Mouse (Mus musculus) limb, embryonic 15.5 days (tissue): ENCODE results near the gene Rap1gap2. TPM values are rescaled to one million over a fixed set of nuclear protein-coding genes. Genes with fewer than 3 reads are reported as not detected.

Experiments
- ATAC-seq: fragments of 200-750 bp; cut with Nextera tagmentation; 2 replicates; pipeline ENCODE4 v1.8.0; 2017; ENCODE audit warnings: low read depth, moderate TSS enrichment; ENCODE audit not compliant: insufficient number of reproducible peaks, low FRiP score, low TSS enrichment
- H3K27ac ChIP-seq: fragments of 300-500 bp; sonication (generic); 2 replicates; pipeline ENCODE4 v1.5.1; 2015; ENCODE audit warnings: moderate library complexity, mild to moderate bottlenecking, inconsistent platforms
- H3K27me3 ChIP-seq: fragments of 300-500 bp; sonication (generic); 2 replicates; pipeline ENCODE4 v1.6.1; 2015; ENCODE audit warnings: inconsistent platforms
- H3K36me3 ChIP-seq: fragments of 300-500 bp; sonication (generic); 2 replicates; pipeline ENCODE4 v1.6.1; 2015; ENCODE audit warnings: inconsistent platforms
- H3K4me1 ChIP-seq: fragments of 300-500 bp; sonication (generic); 2 replicates; pipeline ENCODE4 v1.6.1; 2015; ENCODE audit warnings: inconsistent platforms
- H3K4me2 ChIP-seq: fragments of 300-500 bp; sonication (generic); 2 replicates; pipeline ENCODE4 v1.6.1; 2015; ENCODE audit warnings: mild to moderate bottlenecking, inconsistent platforms
- H3K4me3 ChIP-seq: fragments of 300-500 bp; sonication (generic); 2 replicates; pipeline ENCODE4 v1.5.1; 2015; ENCODE audit warnings: mild to moderate bottlenecking, inconsistent platforms
- H3K9ac ChIP-seq: fragments of 300-500 bp; sonication (generic); 2 replicates; pipeline ENCODE4 v1.6.1; 2015; ENCODE audit warnings: inconsistent platforms
- H3K9me3 ChIP-seq: fragments of 300-500 bp; sonication (generic); 2 replicates; pipeline ENCODE4 v1.6.1; 2016; ENCODE audit warnings: inconsistent platforms
- WGBS: fragments of 180-500 bp; shearing (Covaris S2); methylation state at CpG from one replicate; pipeline ENCODE4 v1.1.7; 2015; 5-methylcytosine and 5-hydroxymethylcytosine counted together
- polyA plus RNA-seq: library from polyadenylated mRNA; unstranded; fragments of >200 nt; fragmentation: Nextera tagmentation; extraction: Ambion mirVana; gene quantifications from 2 replicates; pipeline ENCODE4 v1.2.1, GENCODE M21; 2015

Rap1gap2 gene
- polyA plus RNA-seq, 1 experiment from 2014 or later = 1.6 TPM

- 81% methylated on average over 5 of the region's 5 CpGs for WGBS
- no peak overlapping the region for H3K4me3 ChIP-seq
Measured at GRCm38 (mm10) chr11:74568463-74568862, 42.3 kb downstream of the Rap1gap2 start.

DNA sequence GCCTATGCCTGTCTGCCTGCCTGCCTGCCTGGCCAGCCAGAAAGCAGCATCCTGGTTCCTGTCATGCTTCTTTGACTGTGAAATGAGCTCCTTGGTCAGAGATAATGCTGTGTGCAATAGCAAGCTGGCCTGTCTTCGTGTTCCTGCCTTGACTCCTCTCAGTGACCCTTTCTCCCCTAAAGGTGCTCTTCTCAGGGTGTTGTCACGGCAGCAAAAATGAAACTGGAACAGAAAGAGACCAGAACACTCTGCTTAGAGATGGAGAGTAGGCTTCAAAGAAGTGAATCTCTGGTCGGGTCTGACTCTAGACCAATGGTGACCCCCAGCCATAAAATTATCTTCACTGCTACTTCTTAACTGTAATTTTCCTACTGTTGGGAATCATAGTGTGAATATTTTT is 42.7 kb downstream of the Rap1gap2 start:
- no peak for ATAC-seq
- H3K27ac ChIP-seq = no peak overlapping the region
- no peaks in the 10 kb centered on the region for H3K27me3 ChIP-seq
- H3K9ac ChIP-seq = no peak overlapping the region
- no peak overlapping the region for H3K4me2 ChIP-seq
- H3K36me3 ChIP-seq = no peaks in the 10 kb centered on the region
- H3K4me3 ChIP-seq = no peak overlapping the region
- no peaks in the 10 kb centered on the region for H3K4me1 ChIP-seq
- 74% methylated on average over 3 of the region's 3 CpGs for WGBS
- H3K9me3 ChIP-seq = no peaks in the 10 kb centered on the region

More at GRCm38 (mm10) chr11:74568463-74568862, 42.3 kb downstream of the Rap1gap2 start:
- H3K27me3 ChIP-seq = no peaks in the 10 kb centered on the region
- H3K4me2 ChIP-seq = no peak overlapping the region
- H3K9me3 ChIP-seq = no peaks in the 10 kb centered on the region
- no peak overlapping the region for H3K27ac ChIP-seq
- H3K36me3 ChIP-seq = no peaks in the 10 kb centered on the region
- H3K4me1 ChIP-seq = no peaks in the 10 kb centered on the region
- H3K9ac ChIP-seq = no peak overlapping the region
- ATAC-seq = no peak; the same call in 1 of the 2 replicates

GRCm38 (mm10) chr11:74566326-74566874 is 44.3 kb downstream of the Rap1gap2 start:
- Histone ChIP-seq H3K9ac (no peak overlapping the region), H3K9me3 (no peaks in the 10 kb centered on the region), H3K36me3 (no peaks in the 10 kb centered on the region), H3K4me3 (no peak overlapping the region), H3K27ac (no peak overlapping the region), H3K4me1 (no peaks in the 10 kb centered on the region), H3K4me2 (no peak overlapping the region), H3K27me3 (no peaks in the 10 kb centered on the region)
- no peak for ATAC-seq
- 84% methylated on average over 4 of the region's 4 CpGs for WGBS

DNA sequence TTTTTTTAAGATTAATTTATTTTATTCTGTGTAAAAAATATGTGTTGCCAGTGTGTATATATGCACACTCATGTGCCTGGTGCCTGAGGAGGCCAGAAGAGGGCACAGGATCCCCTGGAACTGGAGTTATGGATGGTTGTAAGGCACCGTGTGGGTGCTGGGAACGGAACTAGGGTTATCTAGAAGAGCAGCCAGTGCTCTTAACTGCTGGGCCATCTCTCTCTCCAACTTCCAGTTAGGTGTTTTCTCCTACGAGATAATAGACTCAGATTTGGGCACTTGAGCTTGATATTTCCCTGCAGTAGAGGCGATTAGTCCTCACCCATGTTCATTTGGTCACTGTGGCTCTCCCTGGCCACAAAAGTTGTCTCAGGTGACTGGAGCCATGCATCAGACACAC is 49.3 kb downstream of the Rap1gap2 start:
- ATAC-seq = no peak
- WGBS = 77% methylated on average over 4 of the region's 4 CpGs
- no peak overlapping the region for H3K27ac ChIP-seq
- H3K4me1 ChIP-seq = peaks cover 9% of the 10 kb centered on the region; the same call in 1 of the 2 replicates
- no peak overlapping the region for H3K4me3 ChIP-seq
- no peaks in the 10 kb centered on the region for H3K9me3 ChIP-seq
- no peaks in the 10 kb centered on the region for H3K36me3 ChIP-seq
- no peak overlapping the region for H3K4me2 ChIP-seq
- no peak overlapping the region for H3K9ac ChIP-seq
- no peaks in the 10 kb centered on the region for H3K27me3 ChIP-seq

DNA sequence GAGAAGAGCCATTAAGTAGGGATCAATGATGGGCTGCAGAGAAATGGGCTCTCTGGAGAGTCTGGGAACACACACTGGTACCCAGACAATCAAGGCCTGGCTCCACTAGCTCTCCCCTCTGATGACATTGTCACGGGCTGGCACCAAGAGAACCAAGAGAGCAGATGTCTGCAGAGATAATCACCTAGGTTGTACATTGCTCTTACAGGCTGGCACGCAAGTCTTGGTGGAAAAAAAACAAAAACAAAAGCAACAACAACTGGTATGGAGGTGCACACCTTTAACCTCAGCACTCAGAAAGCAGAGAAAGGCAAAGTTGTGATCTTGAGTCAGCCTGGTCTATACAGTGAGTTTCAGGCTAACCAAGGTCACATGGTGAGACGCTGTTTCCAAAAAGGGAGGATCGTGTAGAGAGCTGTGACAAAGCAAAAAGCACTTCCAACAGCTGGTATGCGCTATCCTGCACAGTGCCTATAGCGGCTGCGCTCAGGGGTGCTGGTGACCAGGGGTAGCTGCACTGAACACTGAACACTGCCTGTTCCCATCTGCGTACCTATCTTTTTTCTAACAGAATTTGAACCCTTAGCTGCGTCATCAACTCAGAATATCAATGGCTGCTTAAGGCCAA is 50.0 kb downstream of the Rap1gap2 start:
- Histone ChIP-seq H3K27ac (no peak overlapping the region), H3K4me1 (peaks cover 16% of the 10 kb centered on the region), H3K9me3 (no peaks in the 10 kb centered on the region), H3K4me2 (no peak overlapping the region), H3K4me3 (no peak overlapping the region), H3K27me3 (no peaks in the 10 kb centered on the region), H3K9ac (no peak overlapping the region), H3K36me3 (no peaks in the 10 kb centered on the region)
- WGBS = 83% methylated on average over 9 of the region's 9 CpGs
- ATAC-seq = no peak

DNA sequence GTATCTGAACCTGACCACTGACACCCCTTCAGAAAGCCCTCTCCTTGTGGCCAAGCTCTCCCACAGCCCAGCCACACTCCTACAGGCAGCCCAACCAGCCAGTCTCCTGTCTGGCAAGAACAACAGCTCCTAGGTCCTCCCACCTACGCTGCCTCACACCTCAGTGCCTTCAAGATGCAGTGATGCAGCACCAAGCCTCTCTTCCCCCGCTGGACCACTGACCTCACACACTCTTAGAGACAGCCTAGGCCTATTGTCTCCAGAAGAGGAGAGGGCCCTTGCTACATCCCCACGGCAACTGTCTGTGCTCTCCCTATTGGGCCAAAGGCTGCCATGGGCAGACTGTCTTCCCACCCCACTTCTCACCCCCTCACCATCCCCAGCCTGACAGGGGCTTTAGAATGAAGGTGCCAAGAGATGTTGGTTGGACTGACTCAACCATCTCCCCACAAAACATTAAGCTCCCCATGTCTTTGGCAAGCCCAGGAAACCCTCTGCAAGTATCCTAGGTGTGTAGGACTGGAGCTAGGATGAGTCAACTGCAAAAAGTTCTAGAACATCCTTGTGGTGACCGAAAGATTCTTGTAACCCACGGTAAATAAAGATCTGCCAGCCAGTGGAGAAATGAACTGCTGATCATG is 50.8 kb downstream of the Rap1gap2 start:
- no peaks in the 10 kb centered on the region for H3K36me3 ChIP-seq
- no peaks in the 10 kb centered on the region for H3K9me3 ChIP-seq
- no peaks in the 10 kb centered on the region for H3K27me3 ChIP-seq
- peaks cover 17% of the 10 kb centered on the region for H3K4me1 ChIP-seq
- 80% methylated on average over 5 of the region's 5 CpGs for WGBS
- H3K4me2 ChIP-seq = no peak overlapping the region
- no peak for ATAC-seq
- H3K9ac ChIP-seq = no peak overlapping the region
- H3K4me3 ChIP-seq = no peak overlapping the region
- no peak overlapping the region for H3K27ac ChIP-seq

- H3K27ac ChIP-seq = no peak overlapping the region
- H3K27me3 ChIP-seq = no peaks in the 10 kb centered on the region
- H3K9me3 ChIP-seq = no peaks in the 10 kb centered on the region
- 82% methylated on average over 5 of the region's 5 CpGs for WGBS
- H3K9ac ChIP-seq = no peak overlapping the region
- H3K4me2 ChIP-seq = no peak overlapping the region
- H3K36me3 ChIP-seq = no peaks in the 10 kb centered on the region
- no peak overlapping the region for H3K4me3 ChIP-seq
- ATAC-seq = no peak
- H3K4me1 ChIP-seq = peaks cover 21% of the 10 kb centered on the region
Measured at GRCm38 (mm10) chr11:74558933-74559332, 51.8 kb downstream of the Rap1gap2 start.

GRCm38 (mm10) chr11:74557456-74558230 is 53.1 kb downstream of the Rap1gap2 start:
- no peaks in the 10 kb centered on the region for H3K9me3 ChIP-seq
- no peaks in the 10 kb centered on the region for H3K36me3 ChIP-seq
- H3K27me3 ChIP-seq = no peaks in the 10 kb centered on the region
- no peak overlapping the region for H3K4me3 ChIP-seq
- no peak overlapping the region for H3K9ac ChIP-seq
- ATAC-seq = no peak
- H3K27ac ChIP-seq = no peak overlapping the region
- no peak overlapping the region for H3K4me2 ChIP-seq
- H3K4me1 ChIP-seq = peaks cover 21% of the 10 kb centered on the region
- WGBS = 45% methylated on average over 11 of the region's 11 CpGs

DNA sequence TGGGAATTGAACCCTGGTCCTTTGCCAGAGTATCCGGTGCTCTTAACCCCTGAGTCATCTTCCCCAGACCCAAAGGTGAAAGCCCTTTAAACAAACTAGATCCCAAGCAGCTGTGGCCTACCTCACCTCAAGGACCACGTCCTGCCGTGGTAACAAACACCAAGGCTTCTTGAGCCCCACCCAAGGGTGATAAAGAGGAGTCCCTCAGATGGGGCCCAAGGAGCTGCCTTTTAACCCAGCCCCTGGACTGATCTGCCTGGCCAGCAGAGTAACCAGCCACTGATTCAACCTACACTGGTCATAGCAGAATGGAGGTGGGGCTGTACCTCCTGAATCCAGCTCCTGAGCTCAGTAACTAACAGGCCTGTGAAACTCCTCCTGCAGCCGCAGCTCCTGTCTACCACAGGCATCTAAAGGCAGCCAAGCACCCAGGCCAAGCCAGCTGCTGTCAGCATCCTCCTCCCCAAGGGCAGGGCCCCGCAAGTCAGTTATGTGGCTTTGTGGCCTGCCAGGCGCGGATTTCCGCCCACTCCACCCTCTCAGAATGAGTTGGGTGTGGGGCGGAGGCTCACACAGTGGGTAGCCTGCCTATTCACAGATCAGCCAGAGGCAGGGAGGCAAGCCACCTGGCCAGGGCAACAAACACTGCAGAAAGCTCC is 54.9 kb downstream of the Rap1gap2 start:
- Histone ChIP-seq H3K27ac (no peak overlapping the region), H3K36me3 (no peaks in the 10 kb centered on the region), H3K9me3 (no peaks in the 10 kb centered on the region), H3K9ac (no peak overlapping the region), H3K4me2 (no peak overlapping the region), H3K27me3 (no peaks in the 10 kb centered on the region), H3K4me1 (peaks cover 21% of the 10 kb centered on the region), H3K4me3 (no peak overlapping the region)
- peak; percentile 30; the same call in 1 of the 2 replicates for ATAC-seq
- 46% methylated on average over 9 of the region's 9 CpGs for WGBS

- H3K4me2 ChIP-seq = no peak overlapping the region
- WGBS = 58% methylated on average over 15 of the region's 15 CpGs
- H3K27ac ChIP-seq = no peak overlapping the region
- no peak overlapping the region for H3K4me3 ChIP-seq
- no peak overlapping the region for H3K9ac ChIP-seq
- H3K4me1 ChIP-seq = peaks cover 21% of the 10 kb centered on the region
- H3K9me3 ChIP-seq = no peaks in the 10 kb centered on the region
- ATAC-seq = no peak
- no peaks in the 10 kb centered on the region for H3K36me3 ChIP-seq
- H3K27me3 ChIP-seq = no peaks in the 10 kb centered on the region
Measured at GRCm38 (mm10) chr11:74554683-74555341, 55.9 kb downstream of the Rap1gap2 start.

DNA sequence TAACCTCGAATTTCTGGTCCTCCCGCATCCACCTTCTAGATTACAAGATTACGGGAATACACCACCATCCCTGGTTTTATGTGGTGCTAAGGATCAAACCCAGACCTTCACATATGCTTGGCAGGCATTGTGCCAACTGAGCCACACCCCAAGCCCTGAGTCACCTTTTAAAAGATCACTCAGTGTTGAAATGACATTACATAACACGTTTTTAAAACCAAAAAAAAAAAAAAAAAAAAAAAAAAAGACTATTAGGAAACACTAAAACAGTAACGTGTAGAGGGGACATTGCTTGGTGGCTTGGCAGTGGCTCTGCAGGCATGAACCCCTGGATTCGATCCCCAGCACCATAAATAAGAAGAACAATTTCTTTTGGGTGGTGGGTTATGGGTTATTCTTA is 59.1 kb downstream of the Rap1gap2 start:
- Histone ChIP-seq H3K9ac (no peak overlapping the region), H3K27ac (no peak overlapping the region), H3K4me2 (no peak overlapping the region), H3K36me3 (no peaks in the 10 kb centered on the region), H3K27me3 (no peaks in the 10 kb centered on the region), H3K4me1 (peaks cover 18% of the 10 kb centered on the region), H3K4me3 (no peak overlapping the region), H3K9me3 (no peaks in the 10 kb centered on the region)
- no peak for ATAC-seq
- WGBS = 57% methylated on average over 6 of the region's 6 CpGs
